Mouse (Mus musculus): Measurements from ENCODE around the gene Ppm1a. TPM values are rescaled to one million over a fixed set of nuclear protein-coding genes. Genes with fewer than 3 reads are reported as not detected.

Gene Ppm1a
- polyA plus RNA-seq, 1 experiment from 2014 or later, result 44.4 TPM

DNA sequence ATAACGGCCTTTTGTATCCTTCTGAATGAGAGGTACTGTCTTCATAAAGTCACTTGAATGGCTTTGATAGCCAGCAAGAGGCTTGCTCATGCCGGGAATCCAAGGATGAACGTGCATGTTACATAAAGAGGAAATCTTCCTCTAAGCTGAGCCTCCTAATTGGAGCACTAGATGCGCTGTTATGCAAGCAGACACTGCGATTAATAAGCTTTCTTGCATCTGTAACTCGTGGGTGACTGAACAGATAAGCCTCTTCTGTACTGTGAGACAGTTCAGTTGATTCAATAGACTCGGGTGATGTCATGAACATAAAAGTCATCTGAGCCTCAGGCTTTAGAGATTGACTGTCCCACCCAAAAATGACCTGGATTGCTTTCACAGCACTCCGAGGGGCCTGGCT, 73.1 kb downstream of the Ppm1a start:
- Histone ChIP-seq H3K27ac (no peak overlapping the region), H3K9ac (no peak overlapping the region), H3K4me3 (no peak overlapping the region), H3K4me1 (peaks cover 7% of the 10 kb centered on the region), H3K27me3 (peaks cover 28% of the 10 kb centered on the region), H3K36me3 (no peaks in the 10 kb centered on the region), H3K9me3 (no peaks in the 10 kb centered on the region), H3K4me2 (no peak overlapping the region)
- no peak for ATAC-seq (ENCODE audit: insufficient number of reproducible peaks, low FRiP score, low TSS enrichment, low read depth)
- 74% methylated on average over 8 of the region's 8 CpGs for WGBS

GRCm38 (mm10) chr12:72831711-72832432, 74.6 kb downstream of the Ppm1a start:
- H3K9me3 ChIP-seq, result no peaks in the 10 kb centered on the region

GRCm38 (mm10) chr12:72834773-72835517, 77.7 kb downstream of the Ppm1a start:
- Histone ChIP-seq H3K4me3 (no peak overlapping the region), H3K27me3 (peaks cover 28% of the 10 kb centered on the region), H3K4me1 (peaks cover 7% of the 10 kb centered on the region), H3K4me2 (no peak overlapping the region), H3K36me3 (no peaks in the 10 kb centered on the region), H3K27ac (no peak overlapping the region), H3K9me3 (no peaks in the 10 kb centered on the region), H3K9ac (no peak overlapping the region)
- WGBS, result 75% methylated on average over 14 of the region's 14 CpGs
- no peak for ATAC-seq (ENCODE audit: insufficient number of reproducible peaks, low FRiP score, low TSS enrichment, low read depth)

More at GRCm38 (mm10) chr12:72831711-72832432, 74.6 kb downstream of the Ppm1a start:
- Histone ChIP-seq H3K4me1 (peaks cover 7% of the 10 kb centered on the region), H3K27ac (no peak overlapping the region), H3K9ac (no peak overlapping the region), H3K27me3 (peaks cover 28% of the 10 kb centered on the region), H3K36me3 (no peaks in the 10 kb centered on the region), H3K4me3 (peak overlapping the region; percentile 29), H3K4me2 (peak overlapping the region; percentile 50)
- WGBS, result 7% methylated on average over 42 of the region's 42 CpGs
- no peak for ATAC-seq (ENCODE audit: insufficient number of reproducible peaks, low FRiP score, low TSS enrichment, low read depth)

GRCm38 (mm10) chr12:72835518-72836015, 78.3 kb downstream of the Ppm1a start:
- Histone ChIP-seq H3K9me3 (no peaks in the 10 kb centered on the region), H3K4me3 (no peak overlapping the region), H3K4me2 (no peak overlapping the region), H3K4me1 (peaks cover 7% of the 10 kb centered on the region), H3K27me3 (peaks cover 23% of the 10 kb centered on the region), H3K36me3 (no peaks in the 10 kb centered on the region), H3K9ac (no peak overlapping the region), H3K27ac (no peak overlapping the region)
- WGBS, result 82% methylated on average over 8 of the region's 8 CpGs
- ATAC-seq (ENCODE audit: insufficient number of reproducible peaks, low FRiP score, low TSS enrichment, low read depth), result no peak

GRCm38 (mm10) chr12:72837302-72837701, 80.0 kb downstream of the Ppm1a start:
- Histone ChIP-seq H3K9ac (no peak overlapping the region), H3K4me2 (no peak overlapping the region), H3K4me1 (no peaks in the 10 kb centered on the region), H3K9me3 (no peaks in the 10 kb centered on the region), H3K36me3 (no peaks in the 10 kb centered on the region), H3K27me3 (peaks cover 6% of the 10 kb centered on the region), H3K4me3 (no peak overlapping the region), H3K27ac (no peak overlapping the region)
- no peak for ATAC-seq (ENCODE audit: insufficient number of reproducible peaks, low FRiP score, low TSS enrichment, low read depth)
- WGBS, result 76% methylated on average over 4 of the region's 4 CpGs

GRCm38 (mm10) chr12:72841500-72841899, 84.2 kb downstream of the Ppm1a start:
- no peak overlapping the region for H3K4me2 ChIP-seq
- H3K4me3 ChIP-seq, result no peak overlapping the region
- H3K36me3 ChIP-seq, result no peaks in the 10 kb centered on the region
- H3K9ac ChIP-seq, result no peak overlapping the region
- WGBS, result 91% methylated on average over 1 of the region's 1 CpGs
- no peaks in the 10 kb centered on the region for H3K9me3 ChIP-seq
- peaks cover 13% of the 10 kb centered on the region for H3K27me3 ChIP-seq
- H3K4me1 ChIP-seq, result peaks cover 7% of the 10 kb centered on the region; the same call in 1 of the 2 replicates
- no peak overlapping the region for H3K27ac ChIP-seq
- no peak for ATAC-seq (ENCODE audit: insufficient number of reproducible peaks, low FRiP score, low TSS enrichment, low read depth)

DNA sequence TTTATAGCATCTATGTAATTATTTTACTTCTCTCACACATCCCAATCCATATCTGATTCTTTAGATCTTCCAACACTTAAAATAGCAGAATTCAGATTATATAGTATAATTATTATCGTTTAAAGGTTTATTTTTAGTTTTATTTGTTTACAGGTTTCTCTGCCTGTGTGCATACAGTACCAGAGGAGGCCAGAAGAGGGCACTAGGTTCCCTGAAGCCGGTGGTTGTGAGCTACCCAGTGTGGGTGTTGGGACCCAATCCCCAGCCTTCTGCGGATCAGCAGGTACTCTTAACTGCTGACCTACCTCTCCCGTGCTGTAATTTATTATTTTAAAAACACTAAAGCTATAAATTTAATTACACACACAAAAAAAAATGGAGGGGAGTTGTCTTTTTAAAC, 85.9 kb downstream of the Ppm1a start:
- H3K4me2 ChIP-seq, result no peak overlapping the region
- H3K4me3 ChIP-seq, result no peak overlapping the region
- H3K4me1 ChIP-seq, result peaks cover 7% of the 10 kb centered on the region; the same call in 1 of the 2 replicates
- ATAC-seq (ENCODE audit: insufficient number of reproducible peaks, low FRiP score, low TSS enrichment, low read depth), result no peak
- peaks cover 25% of the 10 kb centered on the region for H3K27me3 ChIP-seq
- H3K27ac ChIP-seq, result no peak overlapping the region
- H3K9me3 ChIP-seq, result no peaks in the 10 kb centered on the region
- H3K36me3 ChIP-seq, result no peaks in the 10 kb centered on the region
- no peak overlapping the region for H3K9ac ChIP-seq
- 83% methylated on average over 4 of the region's 4 CpGs for WGBS

DNA sequence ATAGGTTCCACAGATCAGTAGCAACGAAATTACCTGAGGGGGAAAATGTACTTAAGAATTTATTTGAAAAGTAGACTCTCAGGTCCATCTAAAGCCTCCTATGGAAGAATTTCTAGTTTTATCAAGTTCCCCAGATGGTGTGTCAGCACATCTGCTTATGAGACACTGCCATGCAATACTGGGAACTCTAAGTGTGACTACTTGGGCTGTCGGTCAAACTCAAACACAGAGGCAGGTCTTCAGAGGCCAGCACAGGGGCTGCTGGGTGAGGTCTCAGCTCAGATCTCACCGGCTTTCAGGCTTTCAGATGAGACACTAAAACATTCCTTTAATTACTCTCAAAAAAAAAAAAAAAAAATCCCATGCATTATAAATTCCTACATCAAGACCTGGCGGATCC, 86.3 kb downstream of the Ppm1a start:
- no peaks in the 10 kb centered on the region for H3K9me3 ChIP-seq
- 51% methylated on average over 4 of the region's 4 CpGs for WGBS
- no peak overlapping the region for H3K9ac ChIP-seq
- peaks cover 7% of the 10 kb centered on the region; the same call in 1 of the 2 replicates for H3K4me1 ChIP-seq
- peak overlapping the region; percentile 40; the same call in 1 of the 2 replicates for H3K4me2 ChIP-seq
- H3K27ac ChIP-seq, result no peak overlapping the region
- no peak for ATAC-seq (ENCODE audit: insufficient number of reproducible peaks, low FRiP score, low TSS enrichment, low read depth)
- no peak overlapping the region for H3K4me3 ChIP-seq
- H3K27me3 ChIP-seq, result peaks cover 25% of the 10 kb centered on the region
- no peaks in the 10 kb centered on the region for H3K36me3 ChIP-seq

- Histone ChIP-seq H3K4me1 (peaks cover 7% of the 10 kb centered on the region; the same call in 1 of the 2 replicates), H3K9me3 (no peaks in the 10 kb centered on the region), H3K4me3 (peak overlapping the region; percentile 23), H3K9ac (no peak overlapping the region), H3K27me3 (peaks cover 25% of the 10 kb centered on the region), H3K36me3 (no peaks in the 10 kb centered on the region), H3K27ac (no peak overlapping the region), H3K4me2 (peak overlapping the region; percentile 40)
- peak; percentile 69; the same call in 1 of the 2 replicates for ATAC-seq (ENCODE audit: insufficient number of reproducible peaks, low FRiP score, low TSS enrichment, low read depth)
- 12% methylated on average over 12 of the region's 12 CpGs for WGBS
These were observed 86.8 kb downstream of the Ppm1a start for GRCm38 (mm10) chr12:72843973-72844620.

DNA sequence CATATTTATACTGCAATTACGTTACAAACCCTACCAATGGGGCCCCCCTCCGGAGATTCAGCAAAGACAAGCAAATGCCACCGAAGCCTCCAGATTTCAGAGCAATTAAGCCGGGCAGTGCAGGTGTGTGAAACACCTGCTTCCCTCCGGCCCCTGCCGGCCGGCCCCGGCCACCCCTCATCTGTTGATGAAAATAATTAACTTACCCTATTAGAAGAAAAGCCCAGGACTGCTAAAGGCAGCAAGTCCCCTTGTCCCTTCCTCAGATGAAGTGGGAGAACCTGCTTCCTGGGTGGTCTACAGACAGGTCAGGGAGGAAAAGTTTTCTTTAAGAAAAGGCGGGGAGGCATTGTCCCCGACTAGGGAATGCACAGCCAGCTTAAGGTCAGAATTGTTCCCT, 88.7 kb downstream of the Ppm1a start:
- H3K4me1 ChIP-seq, result peaks cover 7% of the 10 kb centered on the region; the same call in 1 of the 2 replicates
- ATAC-seq (ENCODE audit: insufficient number of reproducible peaks, low FRiP score, low TSS enrichment, low read depth), result no peak
- no peak overlapping the region for H3K4me3 ChIP-seq
- no peak overlapping the region for H3K27ac ChIP-seq
- no peaks in the 10 kb centered on the region for H3K9me3 ChIP-seq
- H3K9ac ChIP-seq, result no peak overlapping the region
- H3K27me3 ChIP-seq, result peaks cover 25% of the 10 kb centered on the region
- 22% methylated on average over 10 of the region's 10 CpGs for WGBS
- no peaks in the 10 kb centered on the region for H3K36me3 ChIP-seq
- no peak overlapping the region for H3K4me2 ChIP-seq

DNA sequence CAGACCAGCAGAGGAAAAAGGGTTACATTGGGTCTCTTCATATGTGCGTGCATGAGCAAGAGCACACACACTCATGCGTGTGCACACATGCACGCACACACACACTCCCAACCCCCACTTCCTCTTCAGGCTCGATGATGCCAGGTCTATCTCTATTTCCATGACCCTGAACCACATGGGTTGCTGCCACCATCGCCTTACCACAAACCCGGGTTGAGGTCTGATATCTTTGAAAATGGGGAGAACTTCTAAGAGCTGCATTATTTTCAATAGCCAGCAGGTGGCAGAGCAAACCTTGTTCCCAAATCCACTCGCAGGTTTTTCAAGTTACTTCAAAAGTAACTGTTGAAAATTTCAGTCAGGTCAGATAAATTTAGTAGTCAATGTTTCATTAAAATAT, 90.5 kb downstream of the Ppm1a start:
- Histone ChIP-seq H3K9ac (no peak overlapping the region), H3K9me3 (no peaks in the 10 kb centered on the region), H3K4me2 (no peak overlapping the region), H3K27me3 (peaks cover 25% of the 10 kb centered on the region), H3K27ac (no peak overlapping the region), H3K4me1 (peaks cover 7% of the 10 kb centered on the region; the same call in 1 of the 2 replicates), H3K4me3 (no peak overlapping the region), H3K36me3 (no peaks in the 10 kb centered on the region)
- WGBS, result 25% methylated on average over 7 of the region's 7 CpGs
- no peak for ATAC-seq (ENCODE audit: insufficient number of reproducible peaks, low FRiP score, low TSS enrichment, low read depth)
